ENCODE assay signal across 10 mouse cellular contexts in the genomic region with DNA sequence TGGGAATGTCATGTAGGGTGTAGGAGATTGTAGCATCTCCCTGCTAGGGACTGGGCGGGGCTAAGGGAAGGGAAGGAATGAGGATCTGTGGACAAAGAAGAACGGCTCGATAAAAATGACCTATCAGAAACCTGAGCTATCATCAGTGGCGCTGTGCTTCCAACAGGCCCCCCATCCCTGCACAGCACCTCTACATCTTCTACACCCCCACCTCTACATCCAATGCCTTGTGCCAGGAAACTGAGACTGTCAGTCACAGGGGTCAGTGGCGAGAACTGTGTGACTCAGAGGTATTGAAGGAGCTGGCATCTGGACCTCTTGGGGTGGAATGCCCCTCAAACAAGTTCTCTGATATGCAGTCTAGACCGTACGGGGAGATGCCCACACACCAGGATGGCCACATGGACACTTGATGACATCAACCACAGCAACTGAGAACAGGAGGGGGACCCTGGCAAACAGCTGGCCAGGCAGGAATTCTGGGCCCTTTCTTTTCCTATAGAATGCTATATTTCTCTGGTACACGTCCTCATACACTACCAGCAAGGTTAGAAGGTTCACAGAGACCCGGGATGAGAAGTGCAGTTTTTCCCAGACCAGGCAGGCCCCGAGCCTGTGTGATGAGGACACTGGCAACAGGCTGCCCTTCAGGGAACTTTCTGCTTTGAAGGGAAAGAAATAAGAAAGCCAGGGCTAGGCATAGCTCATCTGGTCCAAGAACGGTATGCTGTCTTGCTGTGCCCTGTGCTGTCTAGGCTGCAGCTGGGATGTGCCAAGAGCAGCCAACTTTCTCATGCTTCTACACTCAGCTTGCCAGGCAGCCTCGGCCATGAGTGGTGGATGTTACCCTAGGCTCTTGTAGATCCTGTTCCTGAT. TPM values are rescaled to one million over a fixed set of nuclear protein-coding genes. Genes with fewer than 3 reads are reported as not detected.
DNase-seq lines count a peak whose midpoint lies in the region; ATAC-seq and TF ChIP-seq lines count a peak whose summit lies in the region.
"Had no signal": no experiment of that assay in that cellular context is flagged by ENCODE, and none has a peak within 500 bp of the region (broad histone marks: within the 10 kb centered on the region; RNA-seq: fewer than 3 reads in every experiment).

No protein-coding gene starts in this region.

- H3K9me3 ChIP-seq in midbrain, embryonic 12.5 days = no peaks in the 10 kb centered on the region
- no peaks in the 10 kb centered on the region for H3K9me3 ChIP-seq in midbrain, embryonic 11.5 days (ENCODE audit: control insufficient read depth, low read length)
- H3K9me3 ChIP-seq: limb, embryonic 12.5 days had no signal

- peaks cover 28% of the 10 kb centered on the region for H3K4me1 ChIP-seq in kidney, adult 2 months (ENCODE audit: control insufficient read depth, insufficient read depth, low read length)
- peaks cover 36% of the 10 kb centered on the region for H3K4me1 ChIP-seq in midbrain, embryonic 12.5 days
- H3K4me1 ChIP-seq in midbrain, embryonic 11.5 days (ENCODE audit: control insufficient read depth, insufficient read depth, low read length) = peaks cover 10% of the 10 kb centered on the region; the same call in 1 of the 2 replicates

- H3K27ac ChIP-seq in kidney, adult 2 months (ENCODE audit: insufficient read depth, low read depth, low read length) = peak overlapping the region; percentile 45
- peak overlapping the region; percentile 15; the same call in 1 of the 2 replicates for H3K27ac ChIP-seq in midbrain, embryonic 12.5 days (replicated peaks)
- no peak overlapping the region for H3K27ac ChIP-seq in midbrain, embryonic 11.5 days (ENCODE audit: low read depth, low read length)
- H3K27ac ChIP-seq: limb, embryonic 12.5 days had no signal

- no peak overlapping the region for H3K4me3 ChIP-seq in kidney, adult 2 months (ENCODE audit: insufficient read depth, low read depth, low read length)
- H3K4me3 ChIP-seq in midbrain, embryonic 12.5 days = no peak overlapping the region
- H3K4me3 ChIP-seq in midbrain, embryonic 11.5 days (ENCODE audit: low read depth, low read length) = no peak overlapping the region
- H3K4me3 ChIP-seq: limb, embryonic 12.5 days had no signal

- TF ChIP-seq CTCF in kidney, adult 2 months (conservative IDR thresholded peaks at IDR 0.05; ENCODE audit: insufficient read depth, insufficient read length, low read depth, low read length) = no peak

- peak; percentile 41; the same call in 1 of the 2 replicates for ATAC-seq in midbrain, embryonic 12.5 days (ENCODE audit: low FRiP score, low read depth)
- no peak; the same call in 1 of the 2 replicates for ATAC-seq in midbrain, embryonic 11.5 days (ENCODE audit: low FRiP score)

- DNase-seq in cerebellum, adult 8-10 months = peak; percentile 23
- no peak for DNase-seq in cerebellum, postnatal 36 days
- DNase-seq in kidney, adult 2 months = no peak
- DNase-seq in kidney, postnatal 4 days = no peak
- DNase-seq in midbrain, embryonic 11.5 days (ENCODE audit: low spot score, missing footprints) = no peak
- peak; percentile 32 to 46 for DNase-seq in natural killer cell, adult 2 months (ENCODE audit: low spot score in 2 of 2)
- no peak for DNase-seq in frontal cortex, adult 2 months (ENCODE audit: extremely low spot score in 1 of 2, low spot score in 1 of 2)
- DNase-seq: adrenal gland, postnatal 25 days had no signal

- H3K4me2 ChIP-seq in midbrain, embryonic 12.5 days (replicated peaks) = no peak overlapping the region
- no peak overlapping the region for H3K4me2 ChIP-seq in midbrain, embryonic 11.5 days
- H3K4me2 ChIP-seq: limb, embryonic 12.5 days had no signal

- WGBS in kidney, adult 2 months = 66% methylated on average over 12 of the region's 12 CpGs
- 90% methylated on average over 12 of the region's 12 CpGs for WGBS in midbrain, embryonic 12.5 days
- 78% methylated on average over 12 of the region's 12 CpGs for WGBS in midbrain, embryonic 11.5 days

- no peaks in the 10 kb centered on the region for H3K36me3 ChIP-seq in kidney, adult 2 months (ENCODE audit: control insufficient read depth, insufficient read depth, low read length)
- no peaks in the 10 kb centered on the region for H3K36me3 ChIP-seq in midbrain, embryonic 12.5 days
- H3K36me3 ChIP-seq in midbrain, embryonic 11.5 days (ENCODE audit: control insufficient read depth, insufficient read depth, low read length) = no peaks in the 10 kb centered on the region

- H3K27me3 ChIP-seq in kidney, adult 2 months (replicated peaks; ENCODE audit: control insufficient read depth, insufficient read depth, low read length) = no peaks in the 10 kb centered on the region
- no peaks in the 10 kb centered on the region for H3K27me3 ChIP-seq in midbrain, embryonic 12.5 days
- no peaks in the 10 kb centered on the region for H3K27me3 ChIP-seq in midbrain, embryonic 11.5 days (ENCODE audit: control insufficient read depth, insufficient read depth, low read length)
- H3K27me3 ChIP-seq: limb, embryonic 12.5 days had no signal

- TF ChIP-seq POLR2A in kidney, adult 2 months (IDR thresholded peaks at IDR 0.05; ENCODE audit: low read depth, low read length) = no peak

- no peak overlapping the region for H3K9ac ChIP-seq in midbrain, embryonic 12.5 days (replicated peaks)
- H3K9ac ChIP-seq in midbrain, embryonic 11.5 days (ENCODE audit: low read length) = no peak overlapping the region
- H3K9ac ChIP-seq: limb, embryonic 12.5 days had no signal

RNA-seq across cellular contexts. Expression of gene Cerk, which starts 16.8 kb away (rescaled TPM):
- 19.7 and 20.8 TPM in 2 replicates for polyA plus RNA-seq in kidney, adult 2 months (2012; rRNA removed)
- 23.5 and 25.5 TPM in 2 replicates for polyA plus RNA-seq in midbrain, embryonic 12.5 days (2016; fragmentation: Nextera tagmentation; extraction: Ambion mirVana)
- polyA plus RNA-seq in midbrain, embryonic 11.5 days (2014; fragmentation: Nextera tagmentation; extraction: Ambion mirVana) = 17.3 and 19.9 TPM in 2 replicates
- polyA plus RNA-seq in frontal cortex, adult 2 months (2012; rRNA removed) = 50.2 TPM in 2 replicates

RNA-seq across cellular contexts. Expression of gene Tbc1d22a, which starts 45.1 kb away (rescaled TPM):
- 31.7 and 34.5 TPM in 2 replicates for polyA plus RNA-seq in kidney, adult 2 months (2012; rRNA removed)
- polyA plus RNA-seq in midbrain, embryonic 12.5 days (2016; fragmentation: Nextera tagmentation; extraction: Ambion mirVana) = 12.5 and 13.7 TPM in 2 replicates
- 6.7 and 8.1 TPM in 2 replicates for polyA plus RNA-seq in midbrain, embryonic 11.5 days (2014; fragmentation: Nextera tagmentation; extraction: Ambion mirVana)
- 28.3 and 29.4 TPM in 2 replicates for polyA plus RNA-seq in frontal cortex, adult 2 months (2012; rRNA removed)

Comparison
In these comparisons a context has a peak if more than half of its experiments do, and no peak if none do; other contexts are left out.
1. DNase-seq: peak in cerebellum, adult 8-10 months (single experiment) and natural killer cell, adult 2 months (2 of 2); none in cerebellum, postnatal 36 days (0 of 2), kidney, adult 2 months (single experiment), kidney, postnatal 4 days (0 of 2), midbrain, embryonic 11.5 days (single experiment) and frontal cortex, adult 2 months (0 of 2).